Mouse (Mus musculus) thymus, adult 2 months (tissue): ENCODE measurements at regions not wholly inside any gene's neighbourhood (a gene's known extent, or its start where the extent isn't known, plus 50 kb on each side); places are given as distances from the start of the nearest gene placed in this dataset.

Experiments used
- CTCF ChIP-seq: fragments of 200-500 bp; IDR thresholded peaks from 2 replicates; pipeline ENCODE4 v1.5.1; 2012; ENCODE audit warnings: mild to moderate bottlenecking, control low read depth, low read length, moderate library complexity, borderline replicate concordance; ENCODE audit not compliant: control insufficient read depth, poor library complexity, insufficient read depth; ENCODE audit errors: extremely low read depth
- POLR2A ChIP-seq: fragments of 200-500 bp; IDR thresholded peaks from 2 replicates; pipeline ENCODE4 v1.6.1; 2012; ENCODE audit warnings: mild to moderate bottlenecking, low read length, control low read depth, moderate library complexity; ENCODE audit not compliant: control insufficient read depth, poor library complexity, insufficient read depth; ENCODE audit errors: extremely low read depth

- TF ChIP-seq POLR2A, result no peak
- no peak for TF ChIP-seq CTCF
Measured at GRCm38 (mm10) chr9:112308950-112309349, 73.2 kb upstream of the Arpp21 start.
